Comparison of ENCODE assay signal across 8 mouse cellular contexts in the genomic region with DNA sequence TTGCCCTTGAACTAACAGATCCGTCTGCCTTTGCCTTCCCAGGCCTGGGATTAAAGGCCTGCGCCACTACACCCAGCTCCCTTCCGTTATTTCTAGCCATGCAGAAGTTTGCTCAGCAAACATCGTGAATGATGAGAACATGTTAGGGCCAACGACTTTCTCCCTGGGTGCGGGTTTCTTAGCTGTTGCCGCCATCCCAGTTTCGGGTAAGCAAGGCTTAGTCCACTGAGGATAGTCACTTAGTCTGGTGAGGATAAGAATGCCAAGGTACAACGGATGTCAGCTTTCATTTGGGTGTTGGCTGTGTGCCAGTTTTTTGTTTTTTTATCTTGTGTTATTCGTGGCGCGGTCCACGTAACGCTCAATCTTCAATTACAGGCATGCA. TPM values are rescaled to one million over a fixed set of nuclear protein-coding genes. Genes with fewer than 3 reads are reported as not detected.
A peak's percentile ranks its signal among the peaks of the same experiment; 100 is the strongest.
DNase-seq lines count a peak whose midpoint lies in the region; ATAC-seq and TF ChIP-seq lines count a peak whose summit lies in the region.

No protein-coding gene starts in this region.

- H3K4me2 ChIP-seq in intestine, embryonic 16.5 days (ENCODE audit: low read depth, low read length) = peak overlapping the region; percentile 62
- peak overlapping the region; percentile 64 for H3K4me2 ChIP-seq in limb, embryonic 13.5 days (replicated peaks)
- peak overlapping the region; percentile 79 for H3K4me2 ChIP-seq in midbrain, embryonic 15.5 days
- peak overlapping the region; percentile 50 for H3K4me2 ChIP-seq in stomach, embryonic 14.5 days (replicated peaks; ENCODE audit: low read depth, low read length)

- peaks cover 37% of the 10 kb centered on the region for H3K36me3 ChIP-seq in megakaryocyte, embryonic 14.5 days (replicated peaks; ENCODE audit: low read length)
- peaks cover 5% of the 10 kb centered on the region for H3K36me3 ChIP-seq in intestine, embryonic 16.5 days (ENCODE audit: control insufficient read depth, insufficient read depth, low read length)
- H3K36me3 ChIP-seq in limb, embryonic 13.5 days = peaks cover 25% of the 10 kb centered on the region
- peaks cover 10% of the 10 kb centered on the region; the same call in 1 of the 2 replicates for H3K36me3 ChIP-seq in midbrain, embryonic 15.5 days (replicated peaks)
- H3K36me3 ChIP-seq in stomach, embryonic 14.5 days (ENCODE audit: control insufficient read depth, insufficient read depth, low read length) = peaks cover 10% of the 10 kb centered on the region; the same call in 1 of the 2 replicates

- H3K9ac ChIP-seq in intestine, embryonic 16.5 days (ENCODE audit: low read depth, low read length) = peak overlapping the region; percentile 82
- peak overlapping the region; percentile 68 for H3K9ac ChIP-seq in limb, embryonic 13.5 days
- peak overlapping the region; percentile 45 for H3K9ac ChIP-seq in midbrain, embryonic 15.5 days
- peak overlapping the region; percentile 55; the same call in 1 of the 2 replicates for H3K9ac ChIP-seq in stomach, embryonic 14.5 days (replicated peaks; ENCODE audit: low read depth, low read length)

- intact Hi-C loops in gastrocnemius, postnatal 14 days (cut with DNase I; ENCODE audit: low total_unique reads) = loop anchor here (10.0 kb wide), 1 partner anchor 82 kb away; no protein-coding TSS in a partner anchor

- H3K27me3 ChIP-seq in megakaryocyte, embryonic 14.5 days (replicated peaks) = no peaks in the 10 kb centered on the region
- H3K27me3 ChIP-seq in intestine, embryonic 16.5 days (replicated peaks; ENCODE audit: control insufficient read depth, insufficient read depth, low read length) = no peaks in the 10 kb centered on the region
- H3K27me3 ChIP-seq in limb, embryonic 13.5 days = no peaks in the 10 kb centered on the region
- no peaks in the 10 kb centered on the region for H3K27me3 ChIP-seq in midbrain, embryonic 15.5 days (replicated peaks)
- H3K27me3 ChIP-seq in stomach, embryonic 14.5 days (ENCODE audit: control insufficient read depth, insufficient read depth, low read length) = no peaks in the 10 kb centered on the region

- peak overlapping the region; percentile 100 for H3K4me3 ChIP-seq in megakaryocyte, embryonic 14.5 days (replicated peaks)
- H3K4me3 ChIP-seq in cortical plate, adult 2 months (ENCODE audit: insufficient read depth, low read length) = peak overlapping the region; percentile 87
- H3K4me3 ChIP-seq in intestine, embryonic 16.5 days (ENCODE audit: low read length) = peak overlapping the region; percentile 92
- H3K4me3 ChIP-seq in limb, embryonic 13.5 days = peak overlapping the region; percentile 73
- H3K4me3 ChIP-seq in midbrain, embryonic 15.5 days = peak overlapping the region; percentile 57
- peak overlapping the region; percentile 69 for H3K4me3 ChIP-seq in stomach, embryonic 14.5 days (ENCODE audit: low read depth, low read length)

- TF ChIP-seq CTCF in cortical plate, adult 2 months (IDR thresholded peaks at IDR 0.05; ENCODE audit: extremely low read depth, insufficient read depth, low read length) = no peak

- WGBS in intestine, embryonic 16.5 days = 38% methylated on average over 14 of the region's 14 CpGs
- WGBS in limb, embryonic 13.5 days = 43% methylated on average over 14 of the region's 14 CpGs
- WGBS in midbrain, embryonic 15.5 days = 38% methylated on average over 14 of the region's 14 CpGs
- WGBS in stomach, embryonic 14.5 days = 38% methylated on average over 14 of the region's 14 CpGs

- ATAC-seq in megakaryocyte, adult 5-6 weeks (ENCODE audit: poor library complexity, severe bottlenecking) = no peak
- peak; percentile 72 for ATAC-seq in intestine, embryonic 16.5 days
- no peak for ATAC-seq in limb, embryonic 13.5 days (ENCODE audit: low FRiP score, low read depth)
- ATAC-seq in midbrain, embryonic 15.5 days (replicated peaks) = peak; percentile 35
- ATAC-seq in stomach, embryonic 14.5 days (ENCODE audit: insufficient number of reproducible peaks, insufficient read depth, low FRiP score, low read depth) = peak; percentile 30; the same call in 1 of the 2 replicates

- H3K4me1 ChIP-seq in megakaryocyte, embryonic 14.5 days = peaks cover 35% of the 10 kb centered on the region
- peaks cover 2% of the 10 kb centered on the region; the same call in 1 of the 2 replicates for H3K4me1 ChIP-seq in cortical plate, adult 2 months (ENCODE audit: control insufficient read depth, insufficient read depth, low read length)
- H3K4me1 ChIP-seq in intestine, embryonic 16.5 days (ENCODE audit: control insufficient read depth, insufficient read depth, low read length) = peaks cover 8% of the 10 kb centered on the region
- peaks cover 17% of the 10 kb centered on the region for H3K4me1 ChIP-seq in limb, embryonic 13.5 days
- H3K4me1 ChIP-seq in midbrain, embryonic 15.5 days = peaks cover 16% of the 10 kb centered on the region
- H3K4me1 ChIP-seq in stomach, embryonic 14.5 days (ENCODE audit: control insufficient read depth, insufficient read depth, low read length) = peaks cover 5% of the 10 kb centered on the region; the same call in 1 of the 2 replicates

- 0 out of 2 replicates have a peak overlapping the region, but pooled peaks have one; percentile 1 for H3K27ac ChIP-seq in cortical plate, adult 2 months (ENCODE audit: insufficient read depth, low read length)
- H3K27ac ChIP-seq in intestine, embryonic 16.5 days (ENCODE audit: low read length) = peak overlapping the region; percentile 57; the same call in 1 of the 2 replicates
- H3K27ac ChIP-seq in limb, embryonic 13.5 days = peak overlapping the region; percentile 76; the same call in 1 of the 2 replicates
- peak overlapping the region; percentile 82; the same call in 1 of the 2 replicates for H3K27ac ChIP-seq in midbrain, embryonic 15.5 days
- H3K27ac ChIP-seq in stomach, embryonic 14.5 days (ENCODE audit: low read length) = no peak overlapping the region; the same call in 1 of the 2 replicates

- no peaks in the 10 kb centered on the region for H3K9me3 ChIP-seq in megakaryocyte, embryonic 14.5 days
- no peaks in the 10 kb centered on the region for H3K9me3 ChIP-seq in intestine, embryonic 16.5 days (ENCODE audit: control insufficient read depth, low read length)
- no peaks in the 10 kb centered on the region for H3K9me3 ChIP-seq in limb, embryonic 13.5 days
- no peaks in the 10 kb centered on the region for H3K9me3 ChIP-seq in midbrain, embryonic 15.5 days
- no peaks in the 10 kb centered on the region for H3K9me3 ChIP-seq in stomach, embryonic 14.5 days (ENCODE audit: control insufficient read depth, low read depth, low read length)

- peak; percentile 9 for DNase-seq in gastrocnemius, postnatal 14 days

- no peak for TF ChIP-seq POLR2A in cortical plate, adult 2 months (IDR thresholded peaks at IDR 0.05; ENCODE audit: extremely low read depth, insufficient read depth, low read length)

RNA-seq across cellular contexts. Expression of a gene that starts 0.6 kb away (rescaled TPM):
- polyA plus RNA-seq in megakaryocyte, embryonic 14.5 days (2012; ENCODE audit: insufficient read depth, low replicate concordance) = 14.8 TPM in 1 of 2 replicates, not detected in the other
- 13.6 and 14.0 TPM in 2 replicates for total RNA-seq in megakaryocyte, adult 5-6 weeks (2015)
- 15.2 and 17.2 TPM in 2 replicates for total RNA-seq in megakaryocyte, adult 5-6 weeks (2017)
- polyA plus RNA-seq in cortical plate, adult 2 months (2012; rRNA removed) = 26.7 and 29.2 TPM in 2 replicates
- 10 to 100 TPM; 12.4 to 13.8 TPM for total RNA-seq in gastrocnemius, postnatal 14 days (2021)
- polyA plus RNA-seq in intestine, embryonic 16.5 days (2015; fragmentation: Nextera tagmentation; extraction: Ambion mirVana) = 14.7 and 14.9 TPM in 2 replicates
- polyA plus RNA-seq in limb, embryonic 13.5 days (2015; fragmentation: Nextera tagmentation; extraction: Ambion mirVana) = 28.6 and 33.3 TPM in 2 replicates
- 26.2 and 27.4 TPM in 2 replicates for polyA plus RNA-seq in midbrain, embryonic 15.5 days (2015; fragmentation: Nextera tagmentation; extraction: Ambion mirVana)
- 28.1 and 29.6 TPM in 2 replicates for polyA plus RNA-seq in stomach, embryonic 14.5 days (2014; fragmentation: Nextera tagmentation; extraction: Ambion mirVana)

RNA-seq across cellular contexts. Expression of a gene that starts 0.7 kb away (rescaled TPM):
- polyA plus RNA-seq in megakaryocyte, embryonic 14.5 days (2012; ENCODE audit: insufficient read depth, low replicate concordance) = 0.10 TPM in 1 of 2 replicates, not detected in the other
- total RNA-seq in megakaryocyte, adult 5-6 weeks (2015) = 9.0 and 9.5 TPM in 2 replicates
- total RNA-seq in megakaryocyte, adult 5-6 weeks (2017) = 8.0 and 15.7 TPM in 2 replicates
- polyA plus RNA-seq in cortical plate, adult 2 months (2012; rRNA removed) = 22.8 and 24.8 TPM in 2 replicates
- 10 to 100 TPM; 26.8 to 28.6 TPM for total RNA-seq in gastrocnemius, postnatal 14 days (2021)
- 16.6 and 16.9 TPM in 2 replicates for polyA plus RNA-seq in intestine, embryonic 16.5 days (2015; fragmentation: Nextera tagmentation; extraction: Ambion mirVana)
- 14.3 and 16.3 TPM in 2 replicates for polyA plus RNA-seq in limb, embryonic 13.5 days (2015; fragmentation: Nextera tagmentation; extraction: Ambion mirVana)
- polyA plus RNA-seq in midbrain, embryonic 15.5 days (2015; fragmentation: Nextera tagmentation; extraction: Ambion mirVana) = 6.9 and 7.7 TPM in 2 replicates
- 10.6 and 11.7 TPM in 2 replicates for polyA plus RNA-seq in stomach, embryonic 14.5 days (2014; fragmentation: Nextera tagmentation; extraction: Ambion mirVana)

RNA-seq across cellular contexts. Expression of a gene that starts 41.4 kb away (rescaled TPM):
- polyA plus RNA-seq in megakaryocyte, embryonic 14.5 days (2012; ENCODE audit: insufficient read depth, low replicate concordance) = not detected in 2 replicates
- not detected in 2 replicates for total RNA-seq in megakaryocyte, adult 5-6 weeks (2015)
- total RNA-seq in megakaryocyte, adult 5-6 weeks (2017) = not detected in 2 replicates
- polyA plus RNA-seq in cortical plate, adult 2 months (2012; rRNA removed) = 1.3 and 2.3 TPM in 2 replicates
- not detected for total RNA-seq in gastrocnemius, postnatal 14 days (2021)
- not detected in 2 replicates for polyA plus RNA-seq in intestine, embryonic 16.5 days (2015; fragmentation: Nextera tagmentation; extraction: Ambion mirVana)
- 0.87 and 1.6 TPM in 2 replicates for polyA plus RNA-seq in limb, embryonic 13.5 days (2015; fragmentation: Nextera tagmentation; extraction: Ambion mirVana)
- 3.5 and 5.3 TPM in 2 replicates for polyA plus RNA-seq in midbrain, embryonic 15.5 days (2015; fragmentation: Nextera tagmentation; extraction: Ambion mirVana)
- not detected in 2 replicates for polyA plus RNA-seq in stomach, embryonic 14.5 days (2014; fragmentation: Nextera tagmentation; extraction: Ambion mirVana)

Comparison
In these comparisons a context has a peak if more than half of its experiments do, and no peak if none do; other contexts are left out.
1. ATAC-seq: peak in intestine, embryonic 16.5 days (single experiment), midbrain, embryonic 15.5 days (single experiment) and stomach, embryonic 14.5 days (single experiment); none in megakaryocyte, adult 5-6 weeks (single experiment) and limb, embryonic 13.5 days (single experiment).
2. Peak in every context shown above with its lines, with median percentiles within 50 percentile points of each other: H3K4me3 ChIP-seq, H3K4me2 ChIP-seq and H3K9ac ChIP-seq.